Mouse (Mus musculus): ENCODE results near the gene Gm21992.

Gene Gm21992

DNA sequence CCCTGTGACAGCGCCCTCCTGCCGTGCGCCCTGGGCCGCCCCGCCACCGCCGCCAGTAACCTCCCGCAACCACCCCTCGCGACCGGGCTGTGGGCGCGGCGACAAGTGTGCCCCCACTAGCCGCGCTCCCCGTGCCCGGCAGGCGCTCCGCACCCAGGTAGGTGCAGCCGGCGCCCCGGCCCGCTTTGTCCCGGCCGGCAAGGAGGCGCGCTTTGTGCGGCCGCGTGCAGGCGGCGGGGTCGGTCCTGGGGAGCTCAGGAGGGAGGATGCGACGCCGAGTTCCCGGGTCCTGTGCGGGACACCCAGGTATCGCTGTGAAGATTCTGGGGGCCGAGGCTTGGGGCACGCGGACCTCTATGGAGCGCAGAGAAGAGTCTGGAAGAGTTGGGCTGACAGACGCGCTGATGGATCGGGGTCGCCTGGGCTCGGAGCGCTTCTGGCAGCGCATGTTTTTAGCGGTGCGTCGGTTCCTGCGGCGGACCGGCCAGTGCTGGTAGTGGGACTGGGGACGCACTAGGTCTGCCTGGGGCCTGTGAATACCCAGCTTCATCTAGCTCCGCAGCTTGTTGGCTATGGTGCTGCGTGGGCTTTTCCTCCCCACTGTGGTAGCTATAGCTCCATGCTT is 99.1 kb downstream of the Gm21992 start:
- DNase-seq (ENCODE audit: low spot score in 2 of 2), result no peak

DNA sequence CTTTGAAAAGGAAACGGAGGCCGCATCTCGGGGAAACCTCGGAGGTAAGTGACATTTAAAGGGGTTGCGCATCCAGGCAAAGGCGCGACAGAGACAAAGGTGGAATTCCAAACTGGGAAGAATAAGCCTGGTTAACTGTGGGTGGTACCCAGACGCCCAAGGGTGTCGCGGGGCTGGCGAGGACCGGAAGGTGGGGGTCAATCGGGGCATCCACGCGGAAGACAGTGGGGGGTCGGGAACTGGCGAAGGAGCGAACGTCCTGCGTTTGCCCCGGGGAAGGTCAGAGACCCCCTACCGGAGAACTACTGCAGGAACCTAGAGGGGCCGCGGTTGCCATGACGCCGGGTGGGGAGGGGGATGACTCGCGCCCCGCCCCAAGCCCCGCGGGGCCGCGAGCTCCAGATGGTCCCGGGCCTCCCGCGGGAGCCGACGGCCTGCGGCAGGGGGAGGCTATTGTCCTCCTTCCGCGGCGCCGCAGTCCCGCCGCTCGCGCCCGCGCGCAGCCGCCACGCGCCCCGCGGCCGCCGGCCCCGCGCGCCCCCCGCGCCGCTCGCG is 99.7 kb downstream of the Gm21992 start:
- DNase-seq (ENCODE audit: low spot score in 2 of 2), result peak in 1 of 2 experiments; percentile 64

DNA sequence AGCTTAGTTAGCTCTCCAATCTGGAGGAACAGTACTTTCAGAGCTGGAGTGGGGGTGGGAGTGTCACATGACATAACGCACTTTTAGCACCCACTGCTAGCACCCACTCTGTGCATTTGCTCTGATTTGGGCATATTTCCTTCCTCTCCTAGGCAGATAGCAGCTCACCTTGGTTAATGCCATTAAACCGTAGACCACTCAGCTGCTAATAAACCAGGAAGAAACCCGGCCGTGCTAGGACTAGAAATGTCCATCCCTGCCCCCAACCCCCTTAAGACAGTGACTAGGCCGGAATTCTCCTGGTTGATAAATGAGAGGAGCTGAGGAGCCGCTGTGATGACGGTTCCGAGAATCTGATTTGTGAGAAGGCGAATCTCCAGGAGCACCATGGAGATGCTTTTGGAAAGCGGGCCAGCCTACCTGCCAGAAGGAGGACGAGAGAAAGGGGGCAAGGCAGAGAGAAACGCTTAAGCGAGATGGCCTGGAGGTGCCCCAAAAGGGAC is 100.3 kb downstream of the Gm21992 start, which contains the start of gene Sptbn2:
Sptbn2 (plus strand) TSS at position 70 of the 503 bp plus-strand sequence.
- peak; percentile 86 to 93 for DNase-seq (ENCODE audit: low spot score in 2 of 2)

DNA sequence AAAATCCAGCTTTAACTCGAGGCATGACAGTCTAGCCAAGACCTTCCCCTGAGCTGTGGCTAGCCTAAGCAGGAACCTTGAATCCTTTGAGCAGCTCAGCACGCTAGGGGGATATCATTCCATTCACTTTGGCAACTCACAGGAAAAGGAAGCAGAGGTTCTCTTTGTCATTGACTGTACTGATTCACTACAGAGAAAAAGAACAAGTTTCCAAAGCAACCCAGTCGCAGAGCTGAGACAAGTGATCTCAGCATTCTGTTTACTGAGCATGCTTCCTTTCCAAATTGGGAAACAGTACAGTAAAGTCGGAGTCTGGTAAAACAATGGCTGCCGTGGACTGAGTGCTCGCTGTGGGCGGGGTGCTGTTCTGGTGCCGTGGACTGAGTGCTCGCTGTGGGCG is 102.6 kb downstream of the Gm21992 start:
- no peak for DNase-seq (ENCODE audit: low spot score in 2 of 2)

DNA sequence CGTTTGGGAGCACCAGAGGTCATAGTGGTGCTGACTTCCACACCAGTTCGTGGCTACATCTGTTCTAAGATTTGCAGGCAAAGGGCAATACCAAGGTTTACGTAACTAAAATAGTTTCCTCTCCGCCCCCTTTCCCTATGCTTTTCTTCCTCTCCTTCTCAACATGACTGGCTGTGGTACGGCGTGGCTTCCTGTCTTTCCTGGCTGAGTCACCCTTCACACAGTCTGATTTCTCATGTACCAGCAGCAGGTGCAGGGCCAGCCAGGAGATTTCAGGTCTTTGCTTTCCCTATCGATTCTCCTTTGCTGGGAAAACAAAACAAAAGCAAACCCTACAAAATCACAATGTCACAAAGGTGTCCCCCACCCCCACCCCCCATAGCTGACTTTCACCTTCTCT is 110.2 kb downstream of the Gm21992 start:
- no peak for DNase-seq (ENCODE audit: low spot score in 2 of 2)

DNA sequence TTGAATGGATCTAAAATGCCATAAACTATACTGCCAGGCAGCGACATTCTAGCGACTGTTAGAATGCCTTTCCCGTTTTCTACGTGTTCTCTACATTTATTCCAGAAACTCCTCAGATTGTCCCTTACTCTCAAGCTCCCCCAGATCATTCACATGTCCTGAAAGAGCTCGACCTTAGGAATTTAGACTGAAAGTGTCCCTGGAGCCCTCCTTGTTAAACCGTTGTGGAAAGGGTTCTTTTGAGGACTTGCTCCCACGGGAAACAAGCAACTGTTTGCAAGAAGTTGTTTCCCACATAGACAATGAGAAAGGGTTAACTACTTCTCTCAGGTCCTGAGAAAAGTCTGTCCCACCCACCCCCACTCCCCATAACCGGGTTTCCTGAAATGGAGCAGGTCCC is 110.8 kb downstream of the Gm21992 start:
- no peak for DNase-seq (ENCODE audit: low spot score in 2 of 2)

DNA sequence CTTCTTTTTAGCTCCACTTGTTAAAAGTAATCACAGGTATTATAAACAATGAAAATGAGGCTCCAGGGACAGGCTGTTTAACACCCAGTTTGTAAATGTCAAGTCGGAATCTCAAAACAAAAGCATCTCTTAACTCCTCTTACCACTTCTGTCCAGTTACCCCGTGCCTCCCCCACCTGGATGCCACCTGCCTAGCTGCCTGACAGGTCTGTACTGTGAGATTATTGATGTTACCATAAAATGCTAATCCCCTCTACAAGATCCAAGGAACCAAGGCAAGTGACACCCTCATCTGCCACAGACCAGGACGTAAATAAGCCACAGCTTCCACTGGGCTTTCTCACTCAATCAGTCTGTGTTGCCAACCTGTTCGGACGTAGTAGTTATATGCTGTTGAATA is 111.6 kb downstream of the Gm21992 start:
- DNase-seq (ENCODE audit: low spot score in 2 of 2), result no peak

DNA sequence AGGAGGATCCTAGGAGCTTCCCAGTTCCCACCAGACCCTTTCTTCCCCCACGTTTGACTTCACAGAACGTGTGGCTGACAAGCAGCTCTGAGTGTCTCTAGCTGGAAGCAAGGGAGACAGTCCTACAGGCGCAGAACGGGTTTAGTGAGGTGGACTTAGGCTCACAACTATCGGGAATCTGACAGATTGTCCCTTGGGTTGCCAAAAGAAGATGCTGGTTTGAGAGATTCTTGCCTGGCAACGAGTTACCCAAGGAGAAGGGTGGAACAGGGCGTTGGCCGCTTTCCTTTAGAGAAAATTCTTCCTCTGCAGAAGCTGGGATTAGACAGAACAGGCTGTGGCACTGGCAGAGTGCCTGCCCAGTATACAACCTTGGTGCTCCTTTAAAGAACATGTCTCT is 112.6 kb downstream of the Gm21992 start:
- DNase-seq (ENCODE audit: low spot score in 2 of 2), result peak; percentile 65 to 84

DNA sequence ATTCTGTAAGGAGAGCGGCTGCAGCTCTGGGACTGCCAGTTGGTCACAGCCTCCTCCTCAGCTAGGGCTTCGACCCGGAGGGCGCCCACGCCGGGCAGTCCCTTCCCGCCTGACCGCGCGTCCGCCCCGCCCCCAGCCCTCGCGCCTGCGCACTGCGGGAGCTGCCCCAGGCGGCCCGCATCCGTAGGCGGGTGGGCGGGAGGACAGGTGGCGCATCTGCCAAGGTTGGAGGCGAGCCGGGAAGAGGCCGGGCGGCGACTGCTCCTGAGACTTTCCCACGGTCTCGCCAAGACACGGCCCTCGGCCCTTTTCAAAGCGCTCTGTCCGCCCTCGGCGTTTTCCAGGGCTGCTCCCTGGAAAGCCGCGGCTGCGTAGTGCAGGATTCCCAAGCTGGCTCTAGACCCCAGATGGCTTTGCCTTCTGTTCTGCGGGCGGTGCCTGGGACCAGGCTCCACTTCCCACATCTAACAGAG is 113.2 kb downstream of the Gm21992 start, which contains the start of gene Gm960:
Gm960 (minus strand) TSS at position 464 of the 473 bp plus-strand sequence.
- peak; percentile 88 to 90 for DNase-seq (ENCODE audit: low spot score in 2 of 2)

DNA sequence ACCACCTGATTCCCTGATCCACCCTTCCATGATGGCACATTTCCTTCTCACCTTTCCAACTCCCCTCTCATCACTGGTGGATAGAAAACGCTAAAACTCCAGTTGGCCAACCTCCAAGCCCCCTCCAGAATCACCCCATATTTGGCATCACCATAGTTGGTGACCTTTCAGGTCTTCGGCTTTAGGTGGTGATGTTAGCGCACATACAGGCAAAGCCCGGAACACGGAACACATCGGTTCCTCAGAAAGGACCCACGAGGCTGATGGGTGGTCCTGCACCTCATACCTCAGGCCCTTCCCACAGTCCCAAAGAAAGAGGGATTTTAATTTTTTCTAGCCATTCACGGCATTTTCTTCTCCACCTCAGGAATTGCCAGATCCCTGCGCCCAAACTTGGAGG is 113.7 kb downstream of the Gm21992 start:
- DNase-seq (ENCODE audit: low spot score in 2 of 2), result no peak

DNA sequence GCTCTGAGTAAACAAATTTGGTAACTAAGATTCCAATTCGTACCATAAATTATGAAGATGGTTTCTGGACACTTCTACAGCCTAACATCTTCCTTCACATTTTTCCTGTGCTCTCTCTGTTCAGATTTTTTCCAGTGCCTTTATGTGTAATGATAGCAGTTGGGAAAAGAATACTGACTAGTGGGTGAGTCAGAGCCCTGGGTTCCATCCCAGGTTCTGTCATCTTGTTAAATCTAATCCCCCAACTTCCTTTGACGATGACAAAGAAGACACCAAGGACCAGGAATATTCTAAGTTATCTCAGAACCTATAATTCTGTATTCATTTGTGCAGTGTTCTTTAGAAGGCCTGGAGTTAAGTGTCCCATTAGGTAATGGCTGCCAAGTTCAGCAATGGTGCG is 114.3 kb downstream of the Gm21992 start:
- DNase-seq (ENCODE audit: low spot score in 2 of 2), result no peak

DNA sequence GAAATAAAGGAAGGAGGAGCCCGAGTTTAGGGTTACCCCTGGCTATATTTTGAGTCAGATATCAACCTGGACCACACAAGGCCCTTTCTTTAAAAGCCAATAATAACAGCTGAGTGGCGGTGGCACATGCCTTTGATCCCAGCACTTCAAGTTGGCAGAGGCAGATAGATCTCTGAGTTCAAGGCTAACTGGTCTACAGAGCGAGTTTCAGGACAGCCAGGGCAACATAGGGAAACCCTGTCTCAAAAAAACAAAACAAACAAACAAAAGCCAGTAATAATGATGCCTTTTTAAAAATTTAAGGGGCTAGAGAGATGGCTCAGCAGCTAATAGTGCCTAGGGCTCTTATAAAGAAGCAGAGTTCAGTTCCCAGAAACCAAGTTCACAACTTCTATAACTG is 117.1 kb downstream of the Gm21992 start:
- no peak for DNase-seq (ENCODE audit: low spot score in 2 of 2)

Data from right cerebral cortex, postnatal 10 days (tissue).